Mouse (Mus musculus): Measurements from ENCODE around the gene Gm10428. TPM values are rescaled to one million over a fixed set of nuclear protein-coding genes. Genes with fewer than 3 reads are reported as not detected.

Gm10428 gene
- polyA plus RNA-seq, 2 experiments = not detected

GRCm38 (mm10) chr11:62752191-62752590 is 709 bp upstream of the Gm10428 start:
- Histone ChIP-seq H3K36me3 (replicated peaks; ENCODE audit: control insufficient read depth, insufficient read depth, low read depth) (no peaks in the 10 kb centered on the region), H3K9me3 (ENCODE audit: control insufficient read depth, low read length) (no peaks in the 10 kb centered on the region), H3K4me3 (ENCODE audit: insufficient read depth in 1 of 2, low read depth in 2 of 2, low read length in 2 of 2) (no peak overlapping the region), H3K27me3 (ENCODE audit: control insufficient read depth, insufficient read depth, low read length) (peaks cover 4% of the 10 kb centered on the region; the same call in 1 of the 2 replicates), H3K4me2 (ENCODE audit: low read depth) (no peak overlapping the region), H3K4me1 (replicated peaks; ENCODE audit: control insufficient read depth in 2 of 2, insufficient read depth in 2 of 2, low read length in 1 of 2) (no peaks in the 10 kb centered on the region), H3K9ac (replicated peaks) (no peak overlapping the region), H3K27ac (no peak overlapping the region)
- no peak for TF ChIP-seq EP300 (IDR thresholded peaks at IDR 0.05; ENCODE audit: low read depth)
- no peak for TF ChIP-seq CTCF (IDR thresholded peaks at IDR 0.05; ENCODE audit: low read depth)
- ATAC-seq (ENCODE audit: insufficient read depth) (no peak), DNase-seq (ENCODE audit: low read depth in 3 of 3, low spot score in 3 of 3) (no peak)
- WGBS (ENCODE audit: insufficient replicate concordance) = 59% methylated on average over 11 of the region's 11 CpGs

- Histone ChIP-seq H3K4me1 (replicated peaks; ENCODE audit: control insufficient read depth in 2 of 2, insufficient read depth in 2 of 2, low read length in 1 of 2) (no peaks in the 10 kb centered on the region), H3K9ac (replicated peaks) (no peak overlapping the region), H3K4me3 (ENCODE audit: insufficient read depth in 1 of 2, low read depth in 2 of 2, low read length in 2 of 2) (no peak overlapping the region), H3K36me3 (replicated peaks; ENCODE audit: control insufficient read depth, insufficient read depth, low read depth) (no peaks in the 10 kb centered on the region), H3K27me3 (ENCODE audit: control insufficient read depth, insufficient read depth, low read length) (peaks cover 4% of the 10 kb centered on the region), H3K9me3 (ENCODE audit: control insufficient read depth, low read length) (no peaks in the 10 kb centered on the region), H3K4me2 (ENCODE audit: low read depth) (peak overlapping the region; percentile 29), H3K27ac (no peak overlapping the region)
- peak; percentile 93 for TF ChIP-seq CTCF (IDR thresholded peaks at IDR 0.05; ENCODE audit: low read depth)
- TF ChIP-seq EP300 (IDR thresholded peaks at IDR 0.05; ENCODE audit: low read depth) = no peak
- DNase-seq (ENCODE audit: low read depth in 3 of 3, low spot score in 3 of 3) (peak; percentile 56 to 62 (median 58)), ATAC-seq (ENCODE audit: insufficient read depth) (peak; percentile 89)
- 6% methylated on average over 36 of the region's 36 CpGs for WGBS (ENCODE audit: insufficient replicate concordance)
Measured at GRCm38 (mm10) chr11:62756456-62757142, 3.7 kb downstream of the Gm10428 start.

- Histone ChIP-seq H3K9me3 (ENCODE audit: control insufficient read depth, low read length) (no peaks in the 10 kb centered on the region), H3K4me1 (replicated peaks; ENCODE audit: control insufficient read depth in 2 of 2, insufficient read depth in 2 of 2, low read length in 1 of 2) (no peaks in the 10 kb centered on the region), H3K4me2 (ENCODE audit: low read depth) (peak overlapping the region; percentile 29), H3K27ac (no peak overlapping the region), H3K9ac (replicated peaks) (no peak overlapping the region), H3K4me3 (ENCODE audit: insufficient read depth in 1 of 2, low read depth in 2 of 2, low read length in 2 of 2) (no peak overlapping the region), H3K27me3 (ENCODE audit: control insufficient read depth, insufficient read depth, low read length) (peaks cover 4% of the 10 kb centered on the region), H3K36me3 (replicated peaks; ENCODE audit: control insufficient read depth, insufficient read depth, low read depth) (no peaks in the 10 kb centered on the region)
- ATAC-seq (ENCODE audit: insufficient read depth) (peak; percentile 23; the same call in 1 of the 2 replicates), DNase-seq (ENCODE audit: low read depth in 3 of 3, low spot score in 3 of 3) (no peak)
- no peak for TF ChIP-seq EP300 (IDR thresholded peaks at IDR 0.05; ENCODE audit: low read depth)
- no peak for TF ChIP-seq CTCF (IDR thresholded peaks at IDR 0.05; ENCODE audit: low read depth)
- 8% methylated on average over 7 of the region's 7 CpGs for WGBS (ENCODE audit: insufficient replicate concordance)
Measured at GRCm38 (mm10) chr11:62757143-62757507, 4.2 kb downstream of the Gm10428 start.

GRCm38 (mm10) chr11:62757906-62758305 is 5.0 kb downstream of the Gm10428 start:
- Histone ChIP-seq H3K36me3 (replicated peaks; ENCODE audit: control insufficient read depth, insufficient read depth, low read depth) (no peaks in the 10 kb centered on the region), H3K27ac (no peak overlapping the region), H3K4me1 (replicated peaks; ENCODE audit: control insufficient read depth in 2 of 2, insufficient read depth in 2 of 2, low read length in 1 of 2) (no peaks in the 10 kb centered on the region), H3K4me2 (ENCODE audit: low read depth) (no peak overlapping the region), H3K9ac (replicated peaks) (no peak overlapping the region), H3K9me3 (ENCODE audit: control insufficient read depth, low read length) (no peaks in the 10 kb centered on the region), H3K27me3 (ENCODE audit: control insufficient read depth, insufficient read depth, low read length) (peaks cover 4% of the 10 kb centered on the region), H3K4me3 (ENCODE audit: insufficient read depth in 1 of 2, low read depth in 2 of 2, low read length in 2 of 2) (no peak overlapping the region)
- ATAC-seq (ENCODE audit: insufficient read depth) (no peak), DNase-seq (ENCODE audit: low read depth in 3 of 3, low spot score in 3 of 3) (no peak)
- TF ChIP-seq EP300 (IDR thresholded peaks at IDR 0.05; ENCODE audit: low read depth) (no peak), CTCF (IDR thresholded peaks at IDR 0.05; ENCODE audit: low read depth) (no peak)
- WGBS (ENCODE audit: insufficient replicate concordance) = 63% methylated on average over 6 of the region's 6 CpGs

GRCm38 (mm10) chr11:62758491-62758890 is 5.6 kb downstream of the Gm10428 start:
- Histone ChIP-seq H3K9ac (replicated peaks) (no peak overlapping the region), H3K27me3 (ENCODE audit: control insufficient read depth, insufficient read depth, low read length) (peaks cover 4% of the 10 kb centered on the region), H3K9me3 (ENCODE audit: control insufficient read depth, low read length) (no peaks in the 10 kb centered on the region), H3K4me2 (ENCODE audit: low read depth) (no peak overlapping the region), H3K4me3 (ENCODE audit: insufficient read depth in 1 of 2, low read depth in 2 of 2, low read length in 2 of 2) (no peak overlapping the region), H3K36me3 (replicated peaks; ENCODE audit: control insufficient read depth, insufficient read depth, low read depth) (no peaks in the 10 kb centered on the region), H3K4me1 (replicated peaks; ENCODE audit: control insufficient read depth in 2 of 2, insufficient read depth in 2 of 2, low read length in 1 of 2) (no peaks in the 10 kb centered on the region), H3K27ac (no peak overlapping the region)
- ATAC-seq (ENCODE audit: insufficient read depth) = no peak
- WGBS (ENCODE audit: insufficient replicate concordance) = 70% methylated on average over 11 of the region's 11 CpGs
- TF ChIP-seq CTCF (IDR thresholded peaks at IDR 0.05; ENCODE audit: low read depth) (no peak), EP300 (IDR thresholded peaks at IDR 0.05; ENCODE audit: low read depth) (no peak)
- DNase-seq (ENCODE audit: low read depth in 3 of 3, low spot score in 3 of 3) = no peak
